Mouse (Mus musculus) testis, adult 2 months (tissue): ENCODE measurements around the gene Kidins220. TPM values are rescaled to one million over a fixed set of nuclear protein-coding genes. Genes with fewer than 3 reads are reported as not detected.

ENCODE experiments used
- H3K27ac ChIP-seq: fragments of 200-500 bp; 2 replicates; pipeline ENCODE4 v1.5.1; 2012; ENCODE audit warnings: low read depth, low read length; ENCODE audit not compliant: control insufficient read depth, insufficient read depth
- H3K27me3 ChIP-seq: fragments of 200-500 bp; 2 replicates; pipeline ENCODE4 v1.6.1; 2012; ENCODE audit warnings: mild to moderate bottlenecking, low read length, moderate library complexity; ENCODE audit not compliant: control insufficient read depth, insufficient read depth
- H3K36me3 ChIP-seq: fragments of 200-500 bp; 2 replicates; pipeline ENCODE4 v1.6.1; 2012; ENCODE audit warnings: mild to moderate bottlenecking, low read length; ENCODE audit not compliant: control insufficient read depth, insufficient read depth
- H3K4me1 ChIP-seq: fragments of 200-500 bp; 2 replicates; pipeline ENCODE4 v1.6.1; 2012; ENCODE audit warnings: low read length; ENCODE audit not compliant: control insufficient read depth, insufficient read depth
- H3K4me3 ChIP-seq: fragments of 200-500 bp; 2 replicates; pipeline ENCODE4 v1.5.1; 2012; ENCODE audit warnings: low read depth, mild to moderate bottlenecking, low read length, moderate library complexity, mixed read lengths; ENCODE audit not compliant: control insufficient read depth
- CTCF ChIP-seq: fragments of 200-500 bp; IDR thresholded peaks from 2 replicates; pipeline ENCODE4 v1.5.1; 2012; ENCODE audit warnings: low read depth, mild to moderate bottlenecking, inconsistent platforms, low read length, moderate library complexity; ENCODE audit not compliant: control insufficient read depth, insufficient read depth, insufficient replicate concordance
- POLR2A ChIP-seq: fragments of 200-500 bp; IDR thresholded peaks from 2 replicates; pipeline ENCODE4 v1.6.1; 2012; ENCODE audit warnings: low read depth, mild to moderate bottlenecking, inconsistent platforms, low read length, moderate library complexity; ENCODE audit not compliant: control insufficient read depth
- polyA plus RNA-seq: library from polyadenylated mRNA; depleted of rRNA; stranded (reverse); fragments of >200 nt; gene quantifications from 2 replicates; pipeline ENCODE4 v1.2.3, GENCODE M21; 2012

The Kidins220 gene
- polyA plus RNA-seq, 1 experiment: 14.2 TPM

DNA sequence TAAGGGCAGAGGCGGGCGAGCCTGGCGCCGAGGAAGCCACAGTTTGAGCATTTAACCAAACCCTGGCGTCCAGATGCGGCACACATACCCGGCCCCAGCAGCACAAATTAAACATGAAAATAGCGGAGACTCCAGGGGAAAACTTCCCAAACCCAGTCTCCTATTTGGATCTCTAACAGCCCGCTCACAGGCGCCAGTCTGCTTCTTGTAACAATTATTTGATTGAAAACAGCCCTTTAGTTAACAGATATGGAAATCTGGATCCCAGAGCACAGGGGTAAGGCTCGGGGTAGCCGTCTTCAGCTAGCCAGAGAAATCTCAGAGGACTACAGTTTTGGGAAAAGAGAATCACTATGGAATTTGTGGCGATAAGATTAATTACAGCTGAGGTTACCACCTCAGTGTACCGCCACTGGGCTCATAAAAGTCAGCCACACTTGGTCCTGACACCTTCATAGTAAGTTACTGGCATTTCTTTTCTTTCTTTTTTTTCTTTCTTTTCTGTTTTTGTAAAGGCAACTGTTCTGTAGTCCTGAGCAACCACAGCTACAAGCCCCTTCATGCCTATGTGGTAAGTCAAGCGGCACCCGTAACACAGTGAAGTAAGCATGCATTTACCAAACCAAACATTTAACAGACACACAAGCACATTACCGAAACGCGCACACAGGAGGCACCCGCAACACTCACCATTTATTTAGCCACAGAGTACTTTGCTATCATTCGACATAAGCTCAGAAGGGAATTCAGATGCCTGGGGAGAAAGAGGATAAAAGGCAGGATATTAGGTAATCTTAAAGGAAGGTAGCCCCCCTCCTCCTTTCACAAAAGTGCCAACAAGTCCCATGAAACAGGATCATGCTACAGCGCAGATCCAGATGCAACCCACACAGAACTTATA lies 120.1 kb downstream of the Kidins220 start:
- no peak for TF ChIP-seq POLR2A
- no peak for TF ChIP-seq CTCF
- Histone ChIP-seq H3K4me1 (peaks cover 40% of the 10 kb centered on the region), H3K36me3 (no peaks in the 10 kb centered on the region), H3K4me3 (peak overlapping the region; percentile 79), H3K27me3 (no peaks in the 10 kb centered on the region; the same call in 1 of the 2 replicates), H3K27ac (no peak overlapping the region)

DNA sequence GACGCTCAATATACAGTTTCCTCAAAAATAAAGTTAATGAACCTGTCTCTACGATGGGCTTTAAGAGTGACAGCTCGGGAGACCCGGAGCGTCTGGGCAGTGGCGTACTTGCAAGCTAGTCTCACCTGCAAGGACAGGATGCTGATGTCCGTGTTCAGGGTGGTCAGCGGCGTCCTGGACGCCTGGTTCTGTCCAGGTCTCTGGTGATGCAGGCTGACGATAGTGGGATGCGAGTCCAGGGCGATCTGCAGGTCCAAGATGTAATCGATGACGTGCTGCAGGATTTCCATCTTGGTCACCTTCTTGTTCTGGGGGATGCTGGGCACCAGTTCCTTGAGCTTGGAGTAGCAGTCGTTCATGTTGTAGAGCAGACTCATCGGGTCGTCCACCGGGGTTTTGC lies 120.8 kb downstream of the Kidins220 start:
- H3K36me3 ChIP-seq: no peaks in the 10 kb centered on the region
- peak overlapping the region; percentile 79 for H3K4me3 ChIP-seq
- H3K27me3 ChIP-seq: no peaks in the 10 kb centered on the region; the same call in 1 of the 2 replicates
- TF ChIP-seq CTCF (no peak), POLR2A (no peak)
- no peak overlapping the region for H3K27ac ChIP-seq
- peaks cover 41% of the 10 kb centered on the region for H3K4me1 ChIP-seq

DNA sequence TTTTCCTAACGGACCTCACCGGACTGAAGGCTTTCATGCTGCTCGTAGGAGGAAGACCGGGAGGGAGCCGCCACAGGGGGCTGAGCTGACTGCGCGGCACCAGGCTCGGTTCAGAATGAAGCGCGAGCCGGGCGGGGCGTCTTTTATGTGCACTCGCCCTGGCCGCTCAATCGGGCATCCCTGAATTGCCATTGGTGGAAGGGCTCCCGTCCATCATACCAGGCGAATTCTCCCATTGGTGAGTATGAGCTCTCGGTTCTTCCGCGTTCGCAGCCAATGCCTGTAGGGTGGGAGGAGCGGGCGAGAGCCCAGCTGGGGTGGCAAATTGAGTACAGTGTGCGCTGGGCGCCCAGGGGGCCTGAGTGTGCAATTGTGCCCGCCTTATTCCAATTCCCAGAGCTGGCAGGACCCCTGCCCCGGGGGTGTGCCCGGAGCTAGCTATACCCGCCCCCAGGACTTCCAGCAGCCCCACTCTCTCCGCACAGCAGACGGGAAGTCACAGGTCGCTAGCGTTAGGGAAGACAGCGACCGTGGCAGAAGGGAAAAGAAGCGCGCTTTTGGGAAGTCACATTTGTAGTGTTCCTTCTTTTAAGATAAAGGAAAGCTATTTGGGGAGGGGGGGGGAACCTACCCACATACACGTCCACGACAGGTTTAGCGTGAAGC lies 121.4 kb downstream of the Kidins220 start:
- peaks cover 47% of the 10 kb centered on the region for H3K4me1 ChIP-seq
- H3K27ac ChIP-seq: peak overlapping the region; percentile 78
- H3K27me3 ChIP-seq: peaks cover 2% of the 10 kb centered on the region; the same call in 1 of the 2 replicates
- H3K36me3 ChIP-seq: no peaks in the 10 kb centered on the region
- peak overlapping the region; percentile 79 for H3K4me3 ChIP-seq
- TF ChIP-seq POLR2A: peak; percentile 75
- TF ChIP-seq CTCF: no peak

DNA sequence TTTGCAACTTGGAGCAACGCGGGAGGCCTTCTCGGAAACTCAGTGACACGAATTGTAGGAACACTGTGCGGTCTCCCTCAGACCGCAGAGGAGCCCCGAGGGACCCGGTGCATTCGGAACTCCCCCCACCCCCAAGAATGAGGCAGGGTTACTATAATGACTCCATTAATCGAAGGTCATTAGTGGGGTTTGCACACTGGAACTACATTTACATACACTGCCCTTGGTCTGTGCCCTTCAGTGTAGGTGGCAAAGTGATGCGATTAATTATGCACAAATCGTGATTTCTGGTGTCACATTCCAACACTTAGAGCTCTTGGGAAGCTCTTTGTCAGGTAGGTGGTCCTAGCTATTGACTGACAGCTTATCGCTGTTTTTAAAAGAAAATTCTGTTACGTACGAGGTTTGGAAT lies 121.9 kb downstream of the Kidins220 start:
- Histone ChIP-seq H3K4me3 (peak overlapping the region; percentile 79), H3K27me3 (peaks cover 2% of the 10 kb centered on the region), H3K36me3 (no peaks in the 10 kb centered on the region), H3K27ac (peak overlapping the region; percentile 78), H3K4me1 (peaks cover 47% of the 10 kb centered on the region)
- TF ChIP-seq POLR2A: no peak
- no peak for TF ChIP-seq CTCF

DNA sequence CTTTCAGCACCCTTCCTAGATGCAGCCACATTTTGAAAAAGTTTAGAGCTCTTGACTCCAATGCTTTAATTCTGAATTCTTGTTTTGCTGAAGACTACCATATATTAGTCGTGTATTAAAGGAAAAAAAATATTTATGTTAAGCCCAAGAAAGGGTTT lies 122.2 kb downstream of the Kidins220 start, which contains the start of gene Id2:
Gene Id2 (minus strand): TSS at position 89 of the 158 bp plus-strand sequence.
- peaks cover 2% of the 10 kb centered on the region for H3K27me3 ChIP-seq
- H3K4me3 ChIP-seq: peak within 1 kb of the TSS; percentile 79
- H3K4me1 ChIP-seq: peaks cover 49% of the 10 kb centered on the region
- TF ChIP-seq POLR2A: no peak
- TF ChIP-seq CTCF: no peak
- H3K36me3 ChIP-seq: no peaks in the 10 kb centered on the region
- peak within 1 kb of the TSS; percentile 82 for H3K27ac ChIP-seq

DNA sequence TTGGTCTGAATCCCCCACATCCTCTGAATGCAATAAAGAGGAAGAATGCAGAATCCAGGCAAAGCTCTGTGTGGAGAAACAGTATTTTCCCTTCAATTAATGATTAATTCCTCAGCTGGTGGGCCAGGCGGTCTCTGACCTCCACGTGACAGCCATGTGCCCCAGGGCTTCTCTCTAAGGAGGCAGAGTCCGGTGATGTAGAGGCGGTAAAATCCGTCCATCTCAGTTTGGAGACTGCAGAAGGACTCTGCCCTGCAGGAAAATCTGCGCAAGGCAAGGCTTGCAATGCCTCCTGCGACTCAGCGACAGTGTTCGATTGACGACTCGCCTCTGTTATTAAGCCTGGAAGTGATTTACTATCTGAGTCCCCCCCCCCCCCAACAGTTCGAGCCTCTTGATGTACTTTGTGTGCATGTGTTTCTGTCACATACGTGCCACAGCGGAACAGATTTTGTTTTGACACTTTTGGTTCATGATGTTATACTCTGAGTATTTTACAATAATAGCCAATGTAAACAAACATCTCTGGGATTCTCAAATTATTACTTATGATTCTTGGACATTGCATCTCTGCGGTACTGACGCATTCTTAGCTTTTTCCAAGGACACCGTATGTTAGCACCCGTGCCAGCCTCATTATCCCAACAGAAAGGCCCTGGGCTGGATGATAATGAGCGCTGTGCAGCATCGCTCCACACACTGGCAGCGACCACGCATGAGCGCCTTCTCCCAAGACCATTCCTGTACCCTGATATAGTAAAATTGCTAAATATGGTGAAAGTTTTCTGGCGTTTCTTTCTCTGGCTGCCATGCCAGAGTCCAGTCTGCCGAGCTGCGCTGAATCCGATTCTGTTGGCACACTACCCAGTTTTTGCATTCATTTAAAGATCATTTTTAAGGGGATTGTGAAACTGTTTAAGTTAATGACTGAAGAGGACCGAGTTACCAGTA lies 122.8 kb downstream of the Kidins220 start:
- TF ChIP-seq CTCF (no peak), POLR2A (no peak)
- Histone ChIP-seq H3K27me3 (peaks cover 2% of the 10 kb centered on the region), H3K4me3 (no peak overlapping the region; the same call in 1 of the 2 replicates), H3K36me3 (no peaks in the 10 kb centered on the region), H3K4me1 (peaks cover 50% of the 10 kb centered on the region), H3K27ac (peak overlapping the region; percentile 82)

DNA sequence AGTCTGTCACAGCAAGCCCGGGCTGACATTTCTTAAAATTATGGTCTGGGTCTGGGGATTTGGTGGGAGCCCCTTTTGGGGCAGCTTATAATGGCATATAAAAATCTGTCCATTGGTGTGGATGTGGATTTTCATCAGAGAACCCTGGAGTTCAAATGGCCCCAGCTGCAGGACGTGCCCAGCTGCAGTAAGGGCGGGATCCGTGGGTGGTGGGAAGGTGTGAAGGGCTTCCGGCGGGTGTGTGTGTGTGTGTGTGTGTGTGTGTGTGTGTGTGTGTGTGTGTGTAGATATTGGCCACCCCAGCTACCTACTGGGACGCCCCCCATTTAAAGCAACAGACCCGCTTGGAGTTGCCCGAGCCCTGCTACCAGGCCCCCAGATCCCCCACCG lies 123.4 kb downstream of the Kidins220 start:
- Histone ChIP-seq H3K4me3 (peak overlapping the region; percentile 82), H3K4me1 (peaks cover 45% of the 10 kb centered on the region), H3K27ac (peak overlapping the region; percentile 82), H3K36me3 (no peaks in the 10 kb centered on the region), H3K27me3 (peaks cover 2% of the 10 kb centered on the region)
- no peak for TF ChIP-seq CTCF
- TF ChIP-seq POLR2A: no peak
